In the genomic region with DNA sequence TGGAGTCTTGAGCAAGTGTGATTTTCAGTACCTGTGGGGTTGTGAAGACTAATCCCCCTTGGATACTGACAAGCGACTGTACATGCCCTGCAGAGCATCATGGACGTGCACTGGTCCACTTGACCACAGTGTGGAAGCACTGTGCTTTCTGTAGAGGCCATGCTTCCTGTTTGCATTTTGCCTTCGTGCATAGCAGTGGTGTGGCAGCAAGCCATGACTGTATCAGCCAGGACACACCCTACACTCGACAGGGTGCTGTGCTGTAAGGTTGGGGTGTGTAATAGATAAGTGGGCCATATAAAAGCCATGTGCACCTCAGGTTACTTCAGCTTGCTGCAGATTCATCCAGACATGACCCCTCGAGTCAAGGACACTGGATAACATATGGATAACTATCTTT, we compare ENCODE assay signal across 8 mouse cellular contexts. TPM values are rescaled to one million over a fixed set of nuclear protein-coding genes. Genes with fewer than 3 reads are reported as not detected.
DNase-seq lines count a peak whose midpoint lies in the region; ATAC-seq and TF ChIP-seq lines count a peak whose summit lies in the region.
"Had no signal": no experiment of that assay in that cellular context is flagged by ENCODE, and none has a peak within 500 bp of the region (broad histone marks: within the 10 kb centered on the region; RNA-seq: fewer than 3 reads in every experiment).

No protein-coding gene starts in this region.

- H3K4me1 ChIP-seq in testis, adult 2 months (ENCODE audit: control insufficient read depth, insufficient read depth, low read length): peaks cover 3% of the 10 kb centered on the region
- H3K4me1 ChIP-seq in liver, embryonic 14.5 days (replicated peaks; ENCODE audit: control insufficient read depth in 2 of 2, insufficient read depth in 2 of 2, low read length in 1 of 2): peaks cover 0 to 4% of the 10 kb centered on the region in 2 experiments; a peak in 2 of 4 replicates
- H3K4me1 ChIP-seq in stomach, embryonic 15.5 days: no peaks in the 10 kb centered on the region
- H3K4me1 ChIP-seq in hindbrain, embryonic 13.5 days (replicated peaks): peaks cover 4% of the 10 kb centered on the region

- 0 out of 2 replicates have a peak, but pooled peaks have one; percentile 15 for TF ChIP-seq CTCF in testis, adult 2 months (IDR thresholded peaks at IDR 0.05; ENCODE audit: control insufficient read depth, insufficient read depth, insufficient replicate concordance, low read depth, low read length)
- peak; percentile 60 for TF ChIP-seq CTCF in liver, embryonic 14.5 days (IDR thresholded peaks at IDR 0.05; ENCODE audit: low read depth)
- no peak; the same call in 1 of the 2 replicates for TF ChIP-seq CTCF in left cerebral cortex, adult 2 months (IDR thresholded peaks at IDR 0.05)

- no peak overlapping the region for H3K9ac ChIP-seq in liver, embryonic 14.5 days (replicated peaks)
- H3K9ac ChIP-seq in stomach, embryonic 15.5 days: no peak overlapping the region
- no peak overlapping the region for H3K9ac ChIP-seq in hindbrain, embryonic 13.5 days

- no peaks in the 10 kb centered on the region for H3K36me3 ChIP-seq in testis, adult 2 months (ENCODE audit: control insufficient read depth, insufficient read depth, low read length)
- no peaks in the 10 kb centered on the region for H3K36me3 ChIP-seq in liver, embryonic 14.5 days (replicated peaks; ENCODE audit: control insufficient read depth, insufficient read depth, low read depth)
- no peaks in the 10 kb centered on the region for H3K36me3 ChIP-seq in stomach, embryonic 15.5 days
- no peaks in the 10 kb centered on the region for H3K36me3 ChIP-seq in hindbrain, embryonic 13.5 days

- H3K4me2 ChIP-seq in liver, embryonic 14.5 days (ENCODE audit: low read depth): no peak overlapping the region
- H3K4me2 ChIP-seq in stomach, embryonic 15.5 days: no peak overlapping the region
- no peak overlapping the region for H3K4me2 ChIP-seq in hindbrain, embryonic 13.5 days

- no peaks in the 10 kb centered on the region for H3K27me3 ChIP-seq in testis, adult 2 months (ENCODE audit: control insufficient read depth, insufficient read depth, low read length)
- no peaks in the 10 kb centered on the region for H3K27me3 ChIP-seq in liver, embryonic 14.5 days (ENCODE audit: control insufficient read depth, insufficient read depth, low read length)
- H3K27me3 ChIP-seq in stomach, embryonic 15.5 days (replicated peaks): no peaks in the 10 kb centered on the region
- no peaks in the 10 kb centered on the region for H3K27me3 ChIP-seq in hindbrain, embryonic 13.5 days

- no peak overlapping the region for H3K4me3 ChIP-seq in testis, adult 2 months (ENCODE audit: control insufficient read depth, low read depth, low read length)
- H3K4me3 ChIP-seq in liver, embryonic 14.5 days (ENCODE audit: insufficient read depth in 1 of 2, low read depth in 2 of 2, low read length in 2 of 2): no peak overlapping the region
- H3K4me3 ChIP-seq in stomach, embryonic 15.5 days (replicated peaks): no peak overlapping the region
- no peak overlapping the region for H3K4me3 ChIP-seq in left cerebral cortex, adult 2 months
- no peak overlapping the region for H3K4me3 ChIP-seq in hindbrain, embryonic 13.5 days

- WGBS in liver, embryonic 14.5 days (ENCODE audit: insufficient replicate concordance): 11% methylated on average over 5 of the region's 5 CpGs
- WGBS in stomach, embryonic 15.5 days: 41% methylated on average over 5 of the region's 5 CpGs
- WGBS in hindbrain, embryonic 13.5 days: 71% methylated on average over 5 of the region's 5 CpGs

- intact Hi-C loops in left cerebral cortex, adult 2 months (cut with DNase I): no loop called here

- no peak overlapping the region for H3K27ac ChIP-seq in testis, adult 2 months (ENCODE audit: control insufficient read depth, insufficient read depth, low read depth, low read length)
- no peak overlapping the region for H3K27ac ChIP-seq in liver, embryonic 14.5 days
- H3K27ac ChIP-seq in stomach, embryonic 15.5 days: no peak overlapping the region
- H3K27ac ChIP-seq in left cerebral cortex, adult 2 months: no peak overlapping the region
- no peak overlapping the region for H3K27ac ChIP-seq in hindbrain, embryonic 13.5 days
- H3K27ac ChIP-seq: macrophage had no signal

- peak; percentile 79 for ATAC-seq in liver, embryonic 14.5 days (ENCODE audit: insufficient read depth)
- ATAC-seq in stomach, embryonic 15.5 days (ENCODE audit: insufficient read depth, low FRiP score, low read depth): peak; percentile 82
- ATAC-seq in hindbrain, embryonic 13.5 days (ENCODE audit: low FRiP score): no peak

- no peak for TF ChIP-seq EP300 in liver, embryonic 14.5 days (IDR thresholded peaks at IDR 0.05; ENCODE audit: low read depth)

- TF ChIP-seq POLR2A in testis, adult 2 months (IDR thresholded peaks at IDR 0.05; ENCODE audit: control insufficient read depth, low read depth, low read length): no peak

- no peak for DNase-seq in testis, postnatal 14 days (ENCODE audit: low spot score)
- peak; percentile 21 for DNase-seq in c-Kit-positive CD71-positive TER-119-positive erythroid progenitor cells, embryonic 14.5 days (ENCODE audit: low spot score)
- peak in 2 of 3 experiments; percentile 9 to 10 for DNase-seq in liver, embryonic 14.5 days (ENCODE audit: low read depth in 3 of 3, low spot score in 3 of 3)
- no peak for DNase-seq in left cerebral cortex, adult 2 months (ENCODE audit: extremely low spot score in 1 of 2, low spot score in 2 of 2)

- no peaks in the 10 kb centered on the region for H3K9me3 ChIP-seq in liver, embryonic 14.5 days (ENCODE audit: control insufficient read depth, low read length)
- H3K9me3 ChIP-seq in stomach, embryonic 15.5 days: no peaks in the 10 kb centered on the region
- H3K9me3 ChIP-seq in hindbrain, embryonic 13.5 days: no peaks in the 10 kb centered on the region

RNA-seq across cellular contexts. Expression of gene Bfsp1, which starts 24.3 kb away (rescaled TPM):
- polyA plus RNA-seq in testis, adult 2 months (2012; rRNA removed): 0.68 and 0.70 TPM in 2 replicates
- polyA plus RNA-seq in liver, embryonic 14.5 days (2012; rRNA removed): 0.09 and 0.13 TPM in 2 replicates
- 0.08 and 0.22 TPM in 2 replicates for polyA plus RNA-seq in liver, embryonic 14.5 days (2014; fragmentation: Nextera tagmentation; extraction: Ambion mirVana)
- polyA plus RNA-seq in stomach, embryonic 15.5 days (2015; fragmentation: Nextera tagmentation; extraction: Ambion mirVana): 2.1 and 3.1 TPM in 2 replicates
- 1 to 10 TPM in 1 of 2 experiments, under 1 TPM in 1; 0.88 to 1.1 TPM for total RNA-seq in left cerebral cortex, adult 2 months (2021)
- 1.4 and 1.6 TPM in 2 replicates for polyA plus RNA-seq in hindbrain, embryonic 13.5 days (2015; fragmentation: Nextera tagmentation; extraction: Ambion mirVana)

Comparison
In these comparisons a context has a peak if more than half of its experiments do, and no peak if none do; other contexts are left out.
1. DNase-seq: peak in c-Kit-positive CD71-positive TER-119-positive erythroid progenitor cells, embryonic 14.5 days (single experiment) and liver, embryonic 14.5 days (2 of 3); none in testis, postnatal 14 days (single experiment) and left cerebral cortex, adult 2 months (0 of 2).